Mouse (Mus musculus): ENCODE results near the gene Gabbr2.

DNA sequence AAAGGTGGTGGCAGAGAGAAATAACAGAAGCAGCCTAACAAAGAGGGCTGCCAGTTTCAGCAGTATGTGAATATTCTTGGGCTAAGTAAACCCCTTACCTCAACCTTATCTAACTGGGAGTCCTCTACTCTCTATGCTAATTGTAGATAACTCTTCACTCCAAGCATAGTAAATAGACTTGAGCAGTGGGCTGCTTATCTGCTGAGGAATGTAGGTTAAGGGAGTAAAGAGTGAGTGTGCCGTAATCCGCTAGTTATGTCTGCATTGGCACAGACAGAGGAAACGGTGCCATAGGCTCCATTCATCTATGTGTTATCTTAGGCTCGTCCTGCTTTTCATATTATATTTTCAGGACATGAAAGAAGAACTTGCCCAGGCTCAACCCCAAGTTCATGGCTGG is 129.0 kb downstream of the Gabbr2 start:
- TF ChIP-seq GATA1 (IDR thresholded peaks at IDR 0.05; ENCODE audit: low read length), result no peak
- TF ChIP-seq TAL1 (IDR thresholded peaks at IDR 0.05; ENCODE audit: low read length), result no peak

All from erythroblast, embryonic 14.5 days (primary cell).